25 mouse cellular contexts compared by ENCODE assay signal in genomic region chr2:24787250-24787649, GRCm38 (mm10). TPM values are rescaled to one million over a fixed set of nuclear protein-coding genes. Genes with fewer than 3 reads are reported as not detected.
DNase-seq lines count a peak whose midpoint lies in the region; ATAC-seq and TF ChIP-seq lines count a peak whose summit lies in the region.
"Had no signal": no experiment of that assay in that cellular context is flagged by ENCODE, and none has a peak within 500 bp of the region (broad histone marks: within the 10 kb centered on the region; RNA-seq: fewer than 3 reads in every experiment).

No protein-coding gene starts in this region.

- peak overlapping the region; percentile 42 for H3K27ac ChIP-seq in limb, embryonic 12.5 days
- H3K27ac ChIP-seq in limb, embryonic 10.5 days, result no peak overlapping the region
- H3K27ac ChIP-seq: embryonic facial prominence, embryonic 10.5 days; embryonic facial prominence, embryonic 12.5 days; forebrain, embryonic 10.5 days; forebrain, embryonic 12.5 days had no signal

- H3K9ac ChIP-seq in limb, embryonic 12.5 days (replicated peaks), result no peak overlapping the region
- H3K9ac ChIP-seq: embryonic facial prominence, embryonic 12.5 days; forebrain, embryonic 12.5 days had no signal

- ATAC-seq in limb, embryonic 12.5 days (ENCODE audit: insufficient number of reproducible peaks, insufficient read depth, low FRiP score, low TSS enrichment, low read depth), result no peak
- ATAC-seq: activated CD4-positive, CD25-positive, alpha-beta regulatory T cell, adult 4 months; forebrain, embryonic 14.5 days; forebrain, embryonic 16.5 days; Patski had no signal

- no peak for TF ChIP-seq CTCF in C2C12 (IDR thresholded peaks at IDR 0.05; ENCODE audit: control insufficient read depth, insufficient read depth, insufficient read length)

- no peaks in the 10 kb centered on the region for H3K4me1 ChIP-seq in limb, embryonic 12.5 days (replicated peaks)
- H3K4me1 ChIP-seq in limb, embryonic 10.5 days, result no peaks in the 10 kb centered on the region
- H3K4me1 ChIP-seq: embryonic facial prominence, embryonic 10.5 days; embryonic facial prominence, embryonic 12.5 days; forebrain, embryonic 12.5 days had no signal

- 0 out of 2 replicates have a peak, but pooled peaks cover 3% of the 10 kb centered on the region for H3K9me3 ChIP-seq in limb, embryonic 12.5 days
- H3K9me3 ChIP-seq in limb, embryonic 10.5 days (replicated peaks), result no peaks in the 10 kb centered on the region
- H3K9me3 ChIP-seq: embryonic facial prominence, embryonic 10.5 days; embryonic facial prominence, embryonic 12.5 days; forebrain, embryonic 10.5 days; forebrain, embryonic 12.5 days had no signal

- H3K36me3 ChIP-seq in limb, embryonic 12.5 days, result peaks cover 28% of the 10 kb centered on the region
- peaks cover 30% of the 10 kb centered on the region for H3K36me3 ChIP-seq in limb, embryonic 10.5 days
- peaks cover 21% of the 10 kb centered on the region for H3K36me3 ChIP-seq in C2C12 (ENCODE audit: control insufficient read depth, insufficient read depth)

- H3K79me3 ChIP-seq in C2C12 (ENCODE audit: low read depth), result no peaks in the 10 kb centered on the region

- H3K4me3 ChIP-seq in limb, embryonic 12.5 days (replicated peaks), result no peak overlapping the region
- H3K4me3 ChIP-seq in limb, embryonic 10.5 days, result no peak overlapping the region
- H3K4me3 ChIP-seq in C2C12 (ENCODE audit: insufficient read depth, poor library complexity, severe bottlenecking), result no peak overlapping the region
- H3K4me3 ChIP-seq: embryonic facial prominence, embryonic 10.5 days; embryonic facial prominence, embryonic 12.5 days; forebrain, embryonic 10.5 days; forebrain, embryonic 12.5 days had no signal

- H3ac ChIP-seq in C2C12 (ENCODE audit: control insufficient read depth, insufficient read length, low read depth), result no peak overlapping the region

- H3K4me2 ChIP-seq in limb, embryonic 12.5 days, result no peak overlapping the region
- H3K4me2 ChIP-seq: embryonic facial prominence, embryonic 12.5 days; forebrain, embryonic 12.5 days had no signal

- WGBS in limb, embryonic 12.5 days, result 56% methylated on average over 4 of the region's 4 CpGs
- WGBS in limb, embryonic 10.5 days, result 87% methylated on average over 4 of the region's 4 CpGs

- H3K79me2 ChIP-seq in C2C12 (ENCODE audit: control insufficient read depth, insufficient read depth), result no peaks in the 10 kb centered on the region

- no peak for DNase-seq in limb, embryonic 10.5 days (ENCODE audit: low spot score)
- DNase-seq in adipocyte (ENCODE audit: low spot score), result peak; percentile 66
- DNase-seq in forelimb bud, embryonic 11.5 days (ENCODE audit: low read depth, low spot score), result peak; percentile 37
- DNase-seq in gastrocnemius, postnatal 25 days, result no peak
- no peak for DNase-seq in spleen, adult 12 weeks (ENCODE audit: low spot score)
- DNase-seq: adrenal gland, adult 2 months; adrenal gland, postnatal 10 days; adrenal gland, postnatal 25 days; B cell, adult 2 months; cerebellum, adult 11 months; cerebellum, adult 18-20 months; cerebellum, adult 8-10 months; cerebellum, postnatal 10 days; cerebellum, postnatal 25 days had no signal

- H3K27me3 ChIP-seq in limb, embryonic 12.5 days, result no peaks in the 10 kb centered on the region
- H3K27me3 ChIP-seq in limb, embryonic 10.5 days (ENCODE audit: low read depth, poor library complexity, severe bottlenecking), result no peaks in the 10 kb centered on the region
- no peaks in the 10 kb centered on the region for H3K27me3 ChIP-seq in C2C12 (ENCODE audit: control insufficient read depth, insufficient read depth, insufficient read length)
- H3K27me3 ChIP-seq: embryonic facial prominence, embryonic 12.5 days; forebrain, embryonic 12.5 days; Patski had no signal

TF ChIP-seq in C2C12, 6 proteins besides CTCF, POLR2A, EP300 and RAD21:
- peak; percentile 69 for TF ChIP-seq CEBPB (IDR thresholded peaks at IDR 0.05; ENCODE audit: low read depth)
- TF ChIP-seq MYOD1 (IDR thresholded peaks at IDR 0.05; ENCODE audit: control insufficient read depth, insufficient read length, low read depth), result no peak

RNA-seq across cellular contexts. Expression of gene Cacna1b, which starts 24.3 kb away (rescaled TPM):
- polyA plus RNA-seq in limb, embryonic 12.5 days (2016; fragmentation: Nextera tagmentation; extraction: Ambion mirVana), result 1.6 and 1.9 TPM in 2 replicates
- polyA plus RNA-seq in limb, embryonic 10.5 days (2016; fragmentation: Nextera tagmentation; extraction: Ambion mirVana), result 1.7 and 2.2 TPM in 2 replicates
- polyA plus RNA-seq in C2C12 (2012; fragmentation: generic; extraction: Trizol), result under 0.01 TPM
- under 1 TPM; 0.03 to 0.05 TPM for total RNA-seq in gastrocnemius, postnatal 25 days (2021)
- total RNA-seq: MEL had no signal

Comparison
In these comparisons a context has a peak if more than half of its experiments do, and no peak if none do; other contexts are left out.
1. DNase-seq: peak in adipocyte (single experiment) and forelimb bud, embryonic 11.5 days (single experiment); none in limb, embryonic 10.5 days (single experiment), gastrocnemius, postnatal 25 days (single experiment) and spleen, adult 12 weeks (single experiment).